Mouse (Mus musculus) hindbrain, postnatal 0 days (tissue): ENCODE results near the gene Slc41a3. TPM values are rescaled to one million over a fixed set of nuclear protein-coding genes. Genes with fewer than 3 reads are reported as not detected.

ENCODE experiments used
- ATAC-seq: fragments of 200-750 bp; cut with Nextera tagmentation; 2 replicates; pipeline ENCODE4 v1.8.0; 2017; ENCODE audit warnings: mild to moderate bottlenecking, moderate TSS enrichment, moderate library complexity
- DNase-seq: peaks from one replicate; pipeline ENCODE4 v3.0.0-alpha.2; 2015; ENCODE audit warnings: low spot score
- H3K27ac ChIP-seq: fragments of 300-500 bp; sonication (generic); 2 replicates; pipeline ENCODE4 v1.5.1; 2014; ENCODE audit warnings: mild to moderate bottlenecking
- H3K27me3 ChIP-seq: fragments of 300-500 bp; sonication (generic); 2 replicates; pipeline ENCODE4 v1.6.1; 2014; ENCODE audit warnings: low read length, mixed read lengths; ENCODE audit not compliant: insufficient read depth
- H3K36me3 ChIP-seq: fragments of 300-500 bp; sonication (generic); 2 replicates; pipeline ENCODE4 v1.6.1; 2014; ENCODE audit warnings: low read length, mixed read lengths; ENCODE audit not compliant: insufficient read depth
- H3K4me1 ChIP-seq: fragments of 300-500 bp; sonication (generic); 2 replicates; pipeline ENCODE4 v1.6.1; 2014; ENCODE audit warnings: antibody characterized with exemption, low read length, mixed read lengths; ENCODE audit not compliant: insufficient read depth
- H3K4me2 ChIP-seq: fragments of 300-500 bp; sonication (generic); 2 replicates; pipeline ENCODE4 v1.6.1; 2014; ENCODE audit warnings: low read depth, mild to moderate bottlenecking, low read length, moderate library complexity, mixed read lengths
- H3K4me3 ChIP-seq: fragments of 300-500 bp; sonication (generic); 2 replicates; pipeline ENCODE4 v1.5.1; 2014; ENCODE audit warnings: low read length
- H3K9ac ChIP-seq: fragments of 300-500 bp; sonication (generic); replicated peaks from 2 replicates; pipeline ENCODE4 v1.6.1; 2014; ENCODE audit warnings: mild to moderate bottlenecking, low read length, moderate library complexity, mixed read lengths
- H3K9me3 ChIP-seq: fragments of 300-500 bp; sonication (generic); 2 replicates; pipeline ENCODE4 v1.6.1; 2016; ENCODE audit warnings: low read length, mixed read lengths
- CTCF ChIP-seq: IDR thresholded peaks from 2 replicates; pipeline ENCODE4 v1.5.1; 2016; ENCODE audit warnings: antibody characterized with exemption, control low read depth, low read depth
- whole genome bisulfite sequencing: fragments of 180-500 bp; shearing (Covaris S2); extraction: QIAGEN DNeasy Blood & Tissue Kit; methylation state at CpG from one replicate; pipeline ENCODE4 v1.1.7; 2014; 5-methylcytosine and 5-hydroxymethylcytosine counted together
- polyA plus RNA-seq: library from polyadenylated mRNA; unstranded; fragments of >200 nt; fragmentation: Nextera tagmentation; extraction: Ambion mirVana; gene quantifications from 2 replicates; pipeline ENCODE4 v1.2.1, GENCODE M21; 2015
- total RNA-seq: library from RNA; depleted of rRNA; stranded (reverse); fragments of >200 nt; gene quantifications from 2 replicates; pipeline ENCODE4 v1.2.3, GENCODE M21; 2014

Slc41a3 gene
- total and polyA plus RNA-seq, 2 experiments from 2014 or later, result 17.6 to 18.0 TPM

DNA sequence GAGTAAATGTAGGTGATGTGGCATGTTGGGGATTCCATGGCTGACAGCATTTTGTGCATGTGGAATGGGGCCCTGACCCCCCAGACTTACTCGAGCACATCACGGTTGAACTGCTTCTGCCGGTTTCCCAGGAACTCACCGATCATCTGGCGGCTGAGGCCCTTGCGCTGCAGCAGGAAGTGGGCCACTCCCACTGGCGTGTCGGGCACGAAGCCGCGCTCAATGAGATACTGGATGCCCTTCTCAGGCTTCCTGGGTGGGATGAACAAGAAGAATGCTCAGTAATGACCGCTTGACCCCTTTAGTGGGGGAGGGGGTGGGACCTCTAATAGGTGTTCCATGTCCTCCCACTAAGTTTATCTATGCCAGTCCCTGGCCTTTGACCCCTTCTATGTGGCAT lies 75.9 kb downstream of the Slc41a3 start:
- 79% methylated on average over 12 of the region's 12 CpGs for WGBS
- DNase-seq, result no peak
- Histone ChIP-seq H3K9me3 (no peaks in the 10 kb centered on the region), H3K4me2 (no peak overlapping the region), H3K4me3 (no peak overlapping the region), H3K9ac (no peak overlapping the region), H3K36me3 (peaks cover 49% of the 10 kb centered on the region), H3K27me3 (no peaks in the 10 kb centered on the region), H3K4me1 (no peaks in the 10 kb centered on the region), H3K27ac (no peak overlapping the region)
- TF ChIP-seq CTCF, result no peak
- no peak for ATAC-seq

DNA sequence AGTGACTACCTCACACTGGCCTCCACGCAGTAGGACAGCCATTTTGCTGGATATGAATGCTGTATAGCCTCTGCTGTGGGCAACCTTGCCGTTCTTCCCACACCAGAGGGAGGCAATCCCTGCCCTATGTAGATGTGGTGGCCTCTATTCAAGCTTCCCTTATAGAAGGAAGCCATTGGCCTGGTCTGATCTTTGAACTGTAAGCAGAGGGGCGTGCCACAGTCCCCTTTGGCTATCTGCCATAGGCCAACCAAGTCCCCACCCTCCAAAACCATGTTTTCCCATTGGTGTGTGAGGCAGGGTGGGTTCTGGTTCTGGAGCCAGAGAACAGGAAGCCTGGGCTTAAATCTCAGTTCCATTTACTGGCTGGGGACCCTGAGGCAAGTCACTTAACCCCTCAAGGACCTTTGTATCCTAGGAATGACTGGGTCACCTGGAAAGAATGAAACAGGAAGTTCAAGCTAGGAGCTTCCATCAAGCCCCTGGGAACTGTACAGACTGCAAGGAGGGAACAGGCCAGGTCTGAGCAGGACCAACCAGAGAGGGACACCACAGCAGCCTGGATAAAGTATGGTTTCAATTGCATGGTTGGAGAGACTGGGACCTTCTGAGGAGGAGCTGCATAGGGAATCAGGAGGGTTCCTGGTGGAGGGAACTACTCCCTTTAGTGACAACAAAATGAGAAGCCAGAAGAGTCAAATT lies 79.5 kb downstream of the Slc41a3 start:
- no peak for TF ChIP-seq CTCF
- Histone ChIP-seq H3K4me3 (no peak overlapping the region), H3K4me2 (no peak overlapping the region), H3K9ac (no peak overlapping the region), H3K27me3 (no peaks in the 10 kb centered on the region), H3K9me3 (no peaks in the 10 kb centered on the region), H3K36me3 (peaks cover 26% of the 10 kb centered on the region; the same call in 1 of the 2 replicates), H3K4me1 (no peaks in the 10 kb centered on the region), H3K27ac (no peak overlapping the region)
- DNase-seq (no peak), ATAC-seq (no peak)
- 92% methylated on average over 3 of the region's 3 CpGs for WGBS

DNA sequence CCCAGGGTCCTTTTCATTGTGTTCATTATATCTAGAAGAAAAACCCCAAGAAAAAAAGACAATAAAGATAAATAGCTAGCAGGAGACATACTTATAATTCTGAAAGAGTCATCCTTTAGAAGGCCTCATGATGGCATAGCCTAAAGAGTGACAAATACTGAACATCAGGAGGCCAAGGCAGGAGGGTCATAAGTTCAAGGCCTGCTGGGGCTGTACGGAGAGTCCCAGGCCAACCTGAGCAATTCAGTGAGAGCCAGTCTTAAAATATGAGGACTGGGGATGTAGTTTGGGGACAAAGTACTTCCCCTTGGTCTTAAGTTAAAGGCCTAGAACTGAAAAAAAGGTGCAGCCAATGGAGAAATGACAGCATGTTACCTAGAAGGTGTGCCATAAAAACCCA lies 82.3 kb downstream of the Slc41a3 start:
- no peaks in the 10 kb centered on the region for H3K27me3 ChIP-seq
- no peak overlapping the region for H3K4me3 ChIP-seq
- no peak for TF ChIP-seq CTCF
- no peak overlapping the region for H3K27ac ChIP-seq
- 52% methylated on average over 1 of the region's 1 CpGs for WGBS
- H3K9me3 ChIP-seq, result no peaks in the 10 kb centered on the region
- H3K36me3 ChIP-seq, result peaks cover 37% of the 10 kb centered on the region
- no peaks in the 10 kb centered on the region for H3K4me1 ChIP-seq
- no peak overlapping the region for H3K9ac ChIP-seq
- no peak for DNase-seq
- no peak overlapping the region for H3K4me2 ChIP-seq
- ATAC-seq, result no peak

DNA sequence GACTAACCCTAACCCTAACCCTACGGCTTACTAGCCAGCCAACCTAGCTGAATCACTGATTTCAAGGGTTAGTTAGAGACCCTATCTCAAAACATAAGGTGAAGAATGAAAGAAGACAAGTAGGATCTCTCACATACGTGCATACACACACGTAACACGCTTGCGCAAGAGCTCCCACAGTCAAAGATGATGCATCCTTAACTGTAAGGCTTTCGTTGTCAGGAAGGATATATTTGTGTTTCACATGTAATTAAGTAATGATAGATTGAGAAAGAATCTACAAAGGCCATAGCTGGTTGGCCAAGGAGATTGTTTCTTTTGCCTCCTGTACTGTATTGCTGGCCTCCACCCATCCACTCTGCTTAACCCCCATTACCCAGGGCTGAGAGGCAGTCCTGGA lies 83.5 kb downstream of the Slc41a3 start:
- no peak overlapping the region for H3K27ac ChIP-seq
- no peak for DNase-seq
- no peak overlapping the region for H3K4me3 ChIP-seq
- no peaks in the 10 kb centered on the region for H3K27me3 ChIP-seq
- no peak overlapping the region for H3K4me2 ChIP-seq
- H3K9me3 ChIP-seq, result no peaks in the 10 kb centered on the region
- over 99% methylated on average over 6 of the region's 6 CpGs for WGBS
- H3K36me3 ChIP-seq, result peaks cover 37% of the 10 kb centered on the region
- no peak overlapping the region for H3K9ac ChIP-seq
- no peaks in the 10 kb centered on the region for H3K4me1 ChIP-seq
- TF ChIP-seq CTCF, result no peak
- no peak for ATAC-seq

DNA sequence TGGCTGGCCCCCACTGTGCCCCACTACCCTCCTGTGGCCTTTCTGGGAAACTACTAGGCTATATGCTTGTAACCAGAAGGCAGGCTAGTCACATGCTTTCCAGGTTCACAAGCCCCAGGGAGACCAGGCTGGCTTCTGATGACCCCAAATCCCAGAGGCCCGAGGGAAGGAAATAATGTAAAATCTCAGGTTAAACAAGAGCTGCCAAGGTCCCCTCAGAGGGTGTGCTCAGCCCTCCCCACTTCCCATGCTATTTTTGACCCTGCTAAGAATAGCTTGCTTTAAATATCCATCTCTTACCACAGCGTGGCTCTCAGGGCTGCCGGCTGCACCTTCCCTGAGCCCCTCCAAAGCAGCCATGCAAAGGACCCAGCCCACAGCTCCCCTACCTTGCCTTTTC lies 84.2 kb downstream of the Slc41a3 start:
- no peaks in the 10 kb centered on the region for H3K4me1 ChIP-seq

DNA sequence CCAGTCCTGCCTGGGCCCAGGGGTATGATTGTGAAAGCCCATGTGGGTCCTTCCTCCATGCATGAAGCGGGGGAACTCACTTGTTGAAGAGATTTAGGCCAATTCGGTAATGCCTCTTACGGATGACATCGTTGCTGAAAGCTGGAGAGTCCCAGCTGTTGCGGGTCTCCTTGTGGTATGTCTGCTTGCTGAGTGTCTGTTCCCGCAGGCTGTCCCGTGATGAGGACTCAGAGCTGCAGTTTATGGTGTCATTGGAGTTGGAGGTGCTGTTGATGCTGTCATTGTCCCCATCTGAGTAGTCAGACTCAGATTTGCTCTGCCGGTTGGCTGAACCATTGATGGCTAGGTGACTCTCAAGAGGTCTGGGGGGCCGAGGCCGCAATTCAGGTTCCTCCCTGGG lies 85.0 kb downstream of the Slc41a3 start:
- H3K36me3 ChIP-seq, result peaks cover 44% of the 10 kb centered on the region
- no peak overlapping the region for H3K4me2 ChIP-seq
- WGBS, result 84% methylated on average over 10 of the region's 10 CpGs
- no peak overlapping the region for H3K27ac ChIP-seq
- H3K9me3 ChIP-seq, result no peaks in the 10 kb centered on the region
- ATAC-seq (no peak), DNase-seq (no peak)
- no peak for TF ChIP-seq CTCF
- no peaks in the 10 kb centered on the region for H3K4me1 ChIP-seq
- no peaks in the 10 kb centered on the region for H3K27me3 ChIP-seq
- H3K4me3 ChIP-seq, result no peak overlapping the region
- no peak overlapping the region for H3K9ac ChIP-seq

More for the DNA sequence above, 84.2 kb downstream of the Slc41a3 start:
- DNase-seq (no peak), ATAC-seq (no peak)
- Histone ChIP-seq H3K9me3 (no peaks in the 10 kb centered on the region), H3K9ac (no peak overlapping the region), H3K27ac (no peak overlapping the region), H3K4me2 (no peak overlapping the region), H3K27me3 (no peaks in the 10 kb centered on the region), H3K36me3 (peaks cover 37% of the 10 kb centered on the region), H3K4me3 (no peak overlapping the region)
- no peak for TF ChIP-seq CTCF
- WGBS, result 70% methylated on average over 3 of the region's 3 CpGs

DNA sequence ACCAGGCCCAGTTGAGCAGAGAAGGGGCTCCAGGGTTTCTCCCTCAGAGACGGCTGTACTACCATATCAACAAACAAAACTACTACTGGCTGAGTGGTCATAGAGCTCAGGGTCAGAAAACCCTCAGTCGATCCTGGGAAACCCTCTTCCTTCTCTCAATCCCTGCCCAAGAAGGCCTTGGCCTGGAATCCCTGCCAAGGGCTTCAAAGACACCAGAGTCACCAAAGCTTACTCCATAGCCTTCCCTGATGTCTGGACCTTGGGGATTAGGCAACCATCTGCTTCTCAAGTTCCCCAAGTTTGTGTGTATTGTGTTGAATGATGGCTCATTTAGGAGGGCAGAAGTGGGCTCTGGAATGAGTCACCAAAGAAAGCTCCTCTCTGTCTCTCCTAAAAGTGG lies 87.4 kb downstream of the Slc41a3 start:
- H3K36me3 ChIP-seq, result peaks cover 41% of the 10 kb centered on the region
- WGBS, result 77% methylated on average over 2 of the region's 2 CpGs

More for the DNA sequence above, 87.4 kb downstream of the Slc41a3 start:
- H3K4me2 ChIP-seq, result no peak overlapping the region
- ATAC-seq (no peak), DNase-seq (no peak)
- no peaks in the 10 kb centered on the region for H3K9me3 ChIP-seq
- H3K4me1 ChIP-seq, result peaks cover 4% of the 10 kb centered on the region; the same call in 1 of the 2 replicates
- no peak overlapping the region for H3K4me3 ChIP-seq
- no peak for TF ChIP-seq CTCF
- no peaks in the 10 kb centered on the region for H3K27me3 ChIP-seq
- H3K9ac ChIP-seq, result no peak overlapping the region
- no peak overlapping the region for H3K27ac ChIP-seq
